28 mouse cellular contexts compared by ENCODE assay signal in the genomic region with DNA sequence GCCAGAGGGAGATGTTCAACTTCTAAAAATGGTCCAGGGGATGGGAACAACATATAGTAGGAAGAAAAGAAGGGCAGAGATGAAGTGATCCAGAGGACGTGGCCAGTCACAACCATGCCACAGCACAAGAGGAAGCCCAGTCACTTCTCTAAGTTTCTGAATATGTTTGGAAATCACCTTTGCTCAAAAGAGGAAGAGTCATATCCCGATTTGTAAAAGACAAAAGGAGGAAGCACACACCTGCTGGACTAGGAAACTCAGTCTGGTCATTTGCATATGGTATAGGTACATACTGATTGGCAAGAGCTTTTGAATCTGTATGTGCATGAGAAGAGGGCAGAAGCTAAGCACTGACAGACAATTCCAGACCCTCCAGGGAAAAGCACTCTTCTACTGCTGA. TPM values are rescaled to one million over a fixed set of nuclear protein-coding genes. Genes with fewer than 3 reads are reported as not detected.
DNase-seq lines count a peak whose midpoint lies in the region; ATAC-seq and TF ChIP-seq lines count a peak whose summit lies in the region.
"Had no signal": no experiment of that assay in that cellular context is flagged by ENCODE, and none has a peak within 500 bp of the region (broad histone marks: within the 10 kb centered on the region; RNA-seq: fewer than 3 reads in every experiment).

No protein-coding gene starts in this region.

- H3K4me2 ChIP-seq in midbrain, embryonic 14.5 days (ENCODE audit: low read length) = no peak overlapping the region
- H3K4me2 ChIP-seq: heart, embryonic 15.5 days; limb, embryonic 15.5 days; liver, embryonic 13.5 days; midbrain, embryonic 12.5 days; neural tube, embryonic 15.5 days had no signal

- TF ChIP-seq CTCF in kidney, adult 2 months (conservative IDR thresholded peaks at IDR 0.05; ENCODE audit: insufficient read depth, insufficient read length, low read depth, low read length) = no peak
- no peak for TF ChIP-seq CTCF in bone marrow macrophage, adult 2 months (IDR thresholded peaks at IDR 0.05; ENCODE audit: low read depth, low read length)
- no peak for TF ChIP-seq CTCF in lung, adult 2 months (IDR thresholded peaks at IDR 0.05; ENCODE audit: insufficient read depth, low read length)

- no peak for TF ChIP-seq POLR2A in kidney, adult 2 months (IDR thresholded peaks at IDR 0.05; ENCODE audit: low read depth, low read length)
- no peak for TF ChIP-seq POLR2A in bone marrow macrophage, adult 2 months (IDR thresholded peaks at IDR 0.05; ENCODE audit: borderline replicate concordance, low read depth, low read length)
- TF ChIP-seq POLR2A in lung, adult 2 months (IDR thresholded peaks at IDR 0.05; ENCODE audit: borderline replicate concordance, extremely low read depth, low read depth, low read length) = no peak

- no peaks in the 10 kb centered on the region for H3K27me3 ChIP-seq in kidney, adult 2 months (replicated peaks; ENCODE audit: control insufficient read depth, insufficient read depth, low read length)
- no peaks in the 10 kb centered on the region for H3K27me3 ChIP-seq in midbrain, embryonic 14.5 days (ENCODE audit: control insufficient read depth, insufficient read depth, low read length)
- H3K27me3 ChIP-seq: heart, embryonic 15.5 days; limb, embryonic 15.5 days; liver, embryonic 13.5 days; megakaryocyte, embryonic 14.5 days; midbrain, embryonic 12.5 days; neural tube, embryonic 15.5 days had no signal

- no peak overlapping the region for H3K4me3 ChIP-seq in kidney, adult 2 months (ENCODE audit: insufficient read depth, low read depth, low read length)
- peak overlapping the region; percentile 11; the same call in 1 of the 2 replicates for H3K4me3 ChIP-seq in bone marrow macrophage, adult 2 months (ENCODE audit: insufficient read depth, low read length)
- no peak overlapping the region for H3K4me3 ChIP-seq in midbrain, embryonic 14.5 days (replicated peaks; ENCODE audit: low read depth, low read length)
- no peak overlapping the region for H3K4me3 ChIP-seq in lung, adult 2 months (replicated peaks; ENCODE audit: extremely low read depth, low read depth, low read length)
- H3K4me3 ChIP-seq: heart, embryonic 10.5 days; heart, embryonic 15.5 days; limb, embryonic 10.5 days; limb, embryonic 15.5 days; liver, embryonic 13.5 days; megakaryocyte, embryonic 14.5 days; midbrain, embryonic 12.5 days; neural tube, embryonic 15.5 days had no signal

- H3K9ac ChIP-seq in midbrain, embryonic 14.5 days (replicated peaks; ENCODE audit: low read length) = no peak overlapping the region
- H3K9ac ChIP-seq: heart, embryonic 15.5 days; limb, embryonic 15.5 days; liver, embryonic 13.5 days; midbrain, embryonic 12.5 days; neural tube, embryonic 15.5 days had no signal

- H3K4me1 ChIP-seq in kidney, adult 2 months (ENCODE audit: control insufficient read depth, insufficient read depth, low read length) = no peaks in the 10 kb centered on the region
- H3K4me1 ChIP-seq in bone marrow macrophage, adult 2 months (ENCODE audit: control insufficient read depth, insufficient read depth, low read length) = peaks cover 19% of the 10 kb centered on the region
- H3K4me1 ChIP-seq in midbrain, embryonic 14.5 days (ENCODE audit: control insufficient read depth, insufficient read depth, low read length) = no peaks in the 10 kb centered on the region
- no peaks in the 10 kb centered on the region for H3K4me1 ChIP-seq in lung, adult 2 months (ENCODE audit: control insufficient read depth, insufficient read depth, low read length)
- H3K4me1 ChIP-seq: heart, embryonic 10.5 days; heart, embryonic 15.5 days; limb, embryonic 10.5 days; limb, embryonic 15.5 days; liver, embryonic 13.5 days; megakaryocyte, embryonic 14.5 days; midbrain, embryonic 12.5 days; neural tube, embryonic 15.5 days had no signal

- no peak for DNase-seq in kidney, adult 2 months
- DNase-seq in kidney, adult 9 months = no peak
- no peak for DNase-seq in midbrain, embryonic 14.5 days
- no peak for DNase-seq in lung, adult 2 months
- no peak for DNase-seq in left cerebral cortex, adult 9 months (ENCODE audit: low spot score in 2 of 2)
- DNase-seq: adrenal gland, postnatal 25 days; cerebellum, adult 2 months; cerebellum, postnatal 14 days; kidney, adult 18-20 months; kidney, postnatal 4 days; liver, embryonic 13.5 days; lung, adult 18-20 months; lung, postnatal 10 days; right cerebral cortex, adult 18-20 months; thymus, postnatal 14 days had no signal

- no peaks in the 10 kb centered on the region for H3K36me3 ChIP-seq in kidney, adult 2 months (ENCODE audit: control insufficient read depth, insufficient read depth, low read length)
- peaks cover 5% of the 10 kb centered on the region; the same call in 1 of the 2 replicates for H3K36me3 ChIP-seq in midbrain, embryonic 14.5 days (ENCODE audit: control insufficient read depth, insufficient read depth, low read length)
- H3K36me3 ChIP-seq: heart, embryonic 10.5 days; heart, embryonic 15.5 days; limb, embryonic 10.5 days; limb, embryonic 15.5 days; liver, embryonic 13.5 days; midbrain, embryonic 12.5 days; neural tube, embryonic 15.5 days had no signal

- 56% methylated on average over 2 of the region's 2 CpGs for WGBS in kidney, adult 2 months
- WGBS in midbrain, embryonic 14.5 days = 88% methylated on average over 2 of the region's 2 CpGs
- 58% methylated on average over 2 of the region's 2 CpGs for WGBS in lung, adult 2 months

- H3K9me3 ChIP-seq in midbrain, embryonic 14.5 days (ENCODE audit: control insufficient read depth, low read length) = no peaks in the 10 kb centered on the region
- H3K9me3 ChIP-seq: heart, embryonic 10.5 days; heart, embryonic 15.5 days; limb, embryonic 10.5 days; limb, embryonic 15.5 days; liver, embryonic 13.5 days; megakaryocyte, embryonic 14.5 days; midbrain, embryonic 12.5 days; neural tube, embryonic 15.5 days had no signal

- ATAC-seq in megakaryocyte, adult 5-6 weeks (ENCODE audit: poor library complexity, severe bottlenecking) = peak; percentile 95
- ATAC-seq in midbrain, embryonic 14.5 days (ENCODE audit: low FRiP score, low TSS enrichment) = no peak
- ATAC-seq: CD4-positive, CD25-positive, alpha-beta regulatory T cell, adult 4 months; forebrain, embryonic 14.5 days; hindbrain, embryonic 16.5 days had no signal

- H3K27ac ChIP-seq in kidney, adult 2 months (ENCODE audit: insufficient read depth, low read depth, low read length) = peak overlapping the region; percentile 68; the same call in 1 of the 2 replicates
- H3K27ac ChIP-seq in bone marrow macrophage, adult 2 months (ENCODE audit: insufficient read depth, low read depth, low read length) = peak overlapping the region; percentile 98
- H3K27ac ChIP-seq in midbrain, embryonic 14.5 days (replicated peaks; ENCODE audit: low read depth, low read length) = no peak overlapping the region
- H3K27ac ChIP-seq: heart, embryonic 10.5 days; heart, embryonic 15.5 days; kidney, postnatal 0 days; limb, embryonic 10.5 days; limb, embryonic 15.5 days; liver, embryonic 13.5 days; midbrain, embryonic 12.5 days; neural tube, embryonic 15.5 days had no signal

RNA-seq across cellular contexts. Expression of gene Gpr34, which starts 32.5 kb away (rescaled TPM):
- polyA plus RNA-seq in kidney, adult 2 months (2012; rRNA removed) = 0.10 and 0.33 TPM in 2 replicates
- polyA plus RNA-seq in bone marrow macrophage, adult 2 months (2012; ENCODE audit: insufficient read depth, insufficient read length, missing spikeins) = 24.0 and 25.0 TPM in 2 replicates
- total RNA-seq in megakaryocyte, adult 5-6 weeks (2015) = 5.5 and 10.6 TPM in 2 replicates
- 7.4 and 8.7 TPM in 2 replicates for total RNA-seq in megakaryocyte, adult 5-6 weeks (2017)
- polyA plus RNA-seq in midbrain, embryonic 14.5 days (2014; fragmentation: Nextera tagmentation; extraction: Ambion mirVana) = 2.6 TPM in 2 replicates
- polyA plus RNA-seq in lung, adult 2 months (2012; rRNA removed) = 0.16 and 0.47 TPM in 2 replicates
